Mouse (Mus musculus) thymus, adult 18-20 months (tissue): ENCODE results near the gene Izumo2.

Source experiments
- DNase-seq, 2 experiments: peaks; one replicate each; pipeline ENCODE4 v3.0.0; 2022; ENCODE audit warnings: mixed read lengths in 2 of 2

The Izumo2 gene

GRCm38 (mm10) chr7:44708574-44708973, at the start of gene Izumo2:
Gene Izumo2 (plus strand): TSS chr7:44708742.
- DNase-seq = no peak

GRCm38 (mm10) chr7:44661219-44661618, 47.3 kb upstream of the Izumo2 start:
- no peak for DNase-seq

- DNase-seq = no peak
These were observed 46.4 kb upstream of the Izumo2 start for GRCm38 (mm10) chr7:44662168-44662567.

- no peak for DNase-seq
These were observed 46.0 kb upstream of the Izumo2 start for GRCm38 (mm10) chr7:44662569-44662968.

GRCm38 (mm10) chr7:44663546-44663945, 45.0 kb upstream of the Izumo2 start:
- DNase-seq = no peak

- no peak for DNase-seq
These were observed 43.8 kb upstream of the Izumo2 start for GRCm38 (mm10) chr7:44664731-44665130.

- no peak for DNase-seq
These were observed 42.1 kb upstream of the Izumo2 start for GRCm38 (mm10) chr7:44666462-44666861.

GRCm38 (mm10) chr7:44667996-44668738, 40.4 kb upstream of the Izumo2 start:
- no peak for DNase-seq

- no peak for DNase-seq
These were observed 39.4 kb upstream of the Izumo2 start for GRCm38 (mm10) chr7:44669103-44669502.

GRCm38 (mm10) chr7:44670803-44671202, 37.7 kb upstream of the Izumo2 start, which contains the start of gene Myh14:
Gene Myh14 (minus strand): TSS chr7:44670843.
- DNase-seq = peak in 1 of 2 experiments; percentile 32

- no peak for DNase-seq
These were observed 36.3 kb upstream of the Izumo2 start for GRCm38 (mm10) chr7:44672193-44672592.

GRCm38 (mm10) chr7:44674511-44674910, 34.0 kb upstream of the Izumo2 start:
- DNase-seq = no peak

GRCm38 (mm10) chr7:44675171-44675570, 33.4 kb upstream of the Izumo2 start:
- no peak for DNase-seq

- DNase-seq = no peak
These were observed 32.4 kb upstream of the Izumo2 start for GRCm38 (mm10) chr7:44676126-44676525.

GRCm38 (mm10) chr7:44676611-44677010, 31.9 kb upstream of the Izumo2 start:
- no peak for DNase-seq

- DNase-seq = no peak
These were observed 24.9 kb upstream of the Izumo2 start for GRCm38 (mm10) chr7:44683656-44684055.

GRCm38 (mm10) chr7:44685531-44686402, 22.8 kb upstream of the Izumo2 start:
- DNase-seq = no peak

GRCm38 (mm10) chr7:44688890-44689289, 19.7 kb upstream of the Izumo2 start:
- DNase-seq = no peak

GRCm38 (mm10) chr7:44689331-44689730, 19.2 kb upstream of the Izumo2 start:
- DNase-seq = no peak

- DNase-seq = no peak
These were observed 14.9 kb upstream of the Izumo2 start for GRCm38 (mm10) chr7:44693427-44694175.

- no peak for DNase-seq
These were observed 13.3 kb upstream of the Izumo2 start for GRCm38 (mm10) chr7:44695223-44695622.

- DNase-seq = no peak
These were observed 11.3 kb upstream of the Izumo2 start for GRCm38 (mm10) chr7:44697191-44697710.

- DNase-seq = no peak
These were observed 10.6 kb upstream of the Izumo2 start for GRCm38 (mm10) chr7:44697980-44698379.
